Mouse (Mus musculus) adrenal gland, adult 18-20 months (tissue): Measurements from ENCODE around the gene Dtx1. TPM values are rescaled to one million over a fixed set of nuclear protein-coding genes. Genes with fewer than 3 reads are reported as not detected.

Experiments used
- DNase-seq, 2 experiments: peaks; one replicate each; pipeline ENCODE4 v3.0.0; 2021 to 2022; ENCODE audit warnings: low spot score in 2 of 2
- total RNA-seq, 2 experiments: library from RNA; stranded (reverse); gene quantifications; 1 replicate in 1 of 2; 2 replicates in 1 of 2; pipeline ENCODE4 v1.2.3; 2021

Dtx1 gene
- total RNA-seq, 2 experiments from 2014 or later: 6.0 to 12.3 TPM

DNA sequence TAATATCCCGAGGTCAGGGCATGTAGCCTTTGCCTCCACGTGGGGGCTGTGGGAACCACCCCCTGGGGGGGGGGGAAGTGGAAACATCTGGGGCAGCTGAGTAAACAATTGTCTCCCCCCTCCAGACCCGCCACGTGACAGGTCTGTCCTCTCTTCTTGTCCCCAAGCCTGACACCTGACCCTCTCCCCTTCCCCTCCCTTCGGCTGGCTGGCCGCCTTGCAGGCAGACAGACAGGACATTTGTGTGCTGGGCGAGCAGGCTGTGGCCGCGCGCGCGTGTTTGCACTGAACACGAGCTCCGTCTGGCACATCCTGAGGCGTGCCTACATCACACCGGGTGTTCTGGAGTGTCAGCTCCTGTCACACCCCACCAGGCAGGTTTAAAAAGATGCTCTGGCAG, 5.2 kb downstream of the Dtx1 start:
- DNase-seq: no peak

DNA sequence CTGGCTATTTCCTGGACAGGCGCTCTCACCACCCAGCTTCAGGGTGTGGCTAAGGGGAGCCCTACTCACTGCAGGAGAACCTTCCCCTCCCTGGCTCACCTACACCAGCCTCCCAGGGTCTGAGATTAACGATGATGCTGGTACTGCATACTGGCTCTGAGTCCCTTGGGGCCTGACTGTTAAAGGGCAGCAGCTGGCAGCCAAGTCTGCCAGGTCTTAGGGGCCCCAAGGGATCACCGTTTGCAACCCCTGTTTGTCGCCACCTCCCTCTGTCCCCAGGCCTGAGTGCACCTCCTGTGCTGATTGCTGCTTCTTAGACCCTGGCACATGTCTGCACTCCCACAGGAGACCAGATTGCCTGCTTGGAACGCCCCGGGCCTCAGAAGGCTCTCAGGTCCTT, 7.3 kb downstream of the Dtx1 start:
- DNase-seq: no peak

DNA sequence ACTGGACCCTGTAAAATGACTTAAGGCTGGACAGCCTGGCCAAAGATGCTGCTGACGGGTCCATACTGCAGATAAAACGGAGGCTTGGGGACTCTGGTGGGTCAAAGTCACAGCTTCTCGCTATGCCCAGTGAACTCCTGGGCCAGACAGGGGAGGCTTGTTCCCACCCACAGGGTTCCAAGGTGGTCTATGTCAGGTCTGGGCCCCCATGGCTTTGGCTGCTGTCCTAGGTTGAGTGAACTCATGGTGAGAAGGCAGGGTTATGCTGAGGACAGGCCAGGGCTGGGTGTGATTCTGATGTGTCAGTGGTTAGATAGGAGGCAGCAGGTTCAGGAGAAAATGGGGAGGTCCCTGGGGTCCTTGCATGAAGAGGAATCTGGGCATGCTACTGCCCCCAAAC, 8.1 kb downstream of the Dtx1 start:
- no peak for DNase-seq

DNA sequence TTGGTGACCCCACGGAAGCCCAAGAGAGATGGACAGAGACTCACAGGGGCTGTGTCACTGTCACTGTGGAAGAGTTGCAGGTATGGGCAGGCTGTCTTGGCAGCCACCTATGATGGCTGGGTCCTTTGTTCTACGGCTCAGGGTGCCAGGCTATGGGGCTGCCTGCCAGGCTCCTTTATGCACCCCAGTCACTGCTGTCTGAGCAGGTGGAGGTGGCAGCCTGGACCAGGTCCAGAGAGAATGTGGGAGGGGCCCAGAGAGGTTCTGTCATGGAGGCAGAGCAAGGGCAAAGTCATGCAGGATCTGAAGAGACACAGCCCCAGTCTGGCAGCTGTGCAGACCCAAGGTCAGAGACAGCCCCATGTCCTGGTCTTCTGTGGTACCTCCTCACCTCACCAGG, 8.8 kb downstream of the Dtx1 start:
- DNase-seq: no peak

DNA sequence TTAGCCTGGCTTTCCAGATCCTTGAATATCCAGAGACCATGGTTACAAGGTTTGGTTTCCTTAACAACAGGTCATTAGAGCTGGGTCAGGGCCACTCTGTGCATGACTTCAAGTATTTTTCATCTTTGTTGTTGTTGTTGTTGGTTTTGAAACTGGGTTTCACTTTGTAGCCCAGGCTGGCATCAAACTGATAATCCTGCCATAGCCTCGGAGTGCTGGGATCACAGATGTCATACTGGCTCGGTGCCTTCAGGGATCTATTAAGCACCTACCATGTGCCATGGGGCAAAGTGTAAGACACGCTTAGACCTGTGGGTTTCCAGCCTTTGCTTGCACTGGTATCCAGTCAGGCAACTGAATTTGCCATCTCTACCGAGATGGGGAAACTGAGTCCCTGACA, 9.3 kb downstream of the Dtx1 start:
- DNase-seq: no peak

DNA sequence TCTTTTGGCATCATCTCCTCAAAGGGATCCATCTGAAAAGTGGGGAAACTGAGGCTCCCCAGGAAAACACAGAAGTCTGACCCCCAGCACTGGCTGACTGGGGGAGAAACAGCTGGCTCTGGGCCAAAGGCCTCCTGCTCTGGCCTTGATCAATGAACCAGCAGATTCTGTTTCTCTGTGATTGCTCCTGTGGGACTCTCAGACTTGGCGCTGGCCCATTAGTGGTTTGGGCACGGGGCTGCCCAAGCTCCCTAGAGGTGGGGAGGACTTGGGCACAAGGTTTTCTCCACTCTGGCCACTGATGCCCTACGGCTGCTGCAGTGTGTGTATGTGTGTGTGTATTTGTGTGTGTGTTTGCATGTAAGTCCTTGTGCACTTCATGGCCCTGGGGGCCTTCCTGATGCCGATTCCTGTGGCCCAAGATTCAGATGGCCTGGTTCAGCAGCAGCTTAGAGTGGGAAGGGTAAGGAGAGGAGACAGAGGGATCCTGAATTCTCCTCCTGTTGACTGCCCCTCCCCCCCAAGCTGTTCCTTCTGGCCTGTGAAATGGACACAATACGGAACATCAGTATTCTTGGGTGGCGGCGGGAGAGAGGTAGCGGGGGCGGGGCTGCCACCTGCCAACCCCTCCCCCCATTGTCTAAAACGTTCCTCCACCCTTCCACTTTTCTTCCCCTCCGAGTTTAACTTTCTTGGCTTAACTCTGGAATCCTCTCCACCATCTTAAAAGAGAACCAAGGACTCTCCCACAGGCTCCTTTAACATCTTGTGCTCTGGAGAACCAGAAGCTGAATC, 10.5 kb downstream of the Dtx1 start:
- no peak for DNase-seq

DNA sequence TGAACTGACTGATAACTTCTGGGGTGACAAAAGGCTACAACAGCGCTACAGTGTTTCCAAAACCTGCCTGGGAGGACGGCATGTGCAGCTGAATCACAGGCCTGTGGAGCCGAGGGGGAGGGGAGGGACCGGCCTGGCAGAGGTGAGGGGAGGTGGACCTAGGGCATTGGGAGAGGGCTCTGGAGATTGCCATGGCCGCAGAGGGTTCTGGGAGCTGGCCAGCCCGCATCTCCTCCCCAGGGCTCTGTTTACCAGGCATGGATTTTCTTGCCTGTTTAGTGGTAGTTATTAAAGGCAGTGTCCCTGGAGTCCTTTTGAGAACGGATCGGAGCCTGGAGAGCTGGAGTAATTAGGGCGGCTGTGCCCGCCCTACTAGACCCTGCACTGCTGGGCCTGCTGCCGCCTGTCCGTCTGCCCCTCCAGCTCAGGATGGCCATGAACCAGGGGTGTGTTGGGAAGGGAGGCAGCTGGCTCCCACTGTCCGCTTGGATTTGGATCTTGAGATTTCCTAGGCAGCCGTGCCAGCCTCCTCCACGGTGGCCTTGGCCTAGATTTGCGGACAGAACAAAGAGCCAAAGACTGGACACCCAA, 12.8 kb downstream of the Dtx1 start:
- DNase-seq: peak; percentile 41 to 63

DNA sequence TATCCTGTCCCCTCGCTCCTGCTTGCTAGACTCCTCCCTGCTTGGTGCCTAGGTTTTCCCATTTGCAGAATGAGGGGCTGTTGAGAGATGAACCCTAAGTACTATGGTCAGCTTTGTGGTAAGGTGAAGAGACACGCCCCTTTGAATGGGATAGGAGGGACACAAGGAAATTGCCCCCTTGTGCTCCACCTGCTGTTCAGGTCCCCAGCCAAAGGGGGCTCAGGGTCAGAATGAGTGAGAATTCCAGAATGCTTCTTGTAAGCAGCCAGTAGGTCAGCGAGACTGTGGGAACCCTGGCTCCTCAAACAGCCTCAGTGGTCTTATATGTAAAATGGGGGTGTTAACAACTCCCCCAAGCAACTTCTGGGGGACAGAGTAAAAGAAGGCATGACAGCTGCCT, 13.5 kb downstream of the Dtx1 start:
- no peak for DNase-seq

DNA sequence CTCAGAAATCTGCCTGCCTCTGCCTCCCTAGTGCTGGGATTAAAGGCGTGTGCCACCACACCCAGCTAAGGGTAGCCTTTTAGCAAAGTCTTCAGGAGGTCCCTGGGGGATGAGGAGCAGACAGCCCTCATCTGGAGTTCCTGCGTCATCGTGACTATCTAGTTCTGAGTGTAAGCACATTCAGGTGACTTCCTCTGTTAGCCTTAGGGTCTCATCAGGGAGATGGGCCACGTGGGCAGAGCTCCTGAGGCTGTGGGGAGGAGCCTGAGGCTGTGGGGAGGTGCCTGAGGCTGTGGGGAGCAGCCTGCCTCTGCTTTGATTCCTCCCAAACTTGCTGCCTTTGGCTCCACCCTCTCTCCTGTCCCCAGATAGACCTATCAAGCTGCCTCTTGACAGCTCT, 14.9 kb downstream of the Dtx1 start:
- DNase-seq: no peak

DNA sequence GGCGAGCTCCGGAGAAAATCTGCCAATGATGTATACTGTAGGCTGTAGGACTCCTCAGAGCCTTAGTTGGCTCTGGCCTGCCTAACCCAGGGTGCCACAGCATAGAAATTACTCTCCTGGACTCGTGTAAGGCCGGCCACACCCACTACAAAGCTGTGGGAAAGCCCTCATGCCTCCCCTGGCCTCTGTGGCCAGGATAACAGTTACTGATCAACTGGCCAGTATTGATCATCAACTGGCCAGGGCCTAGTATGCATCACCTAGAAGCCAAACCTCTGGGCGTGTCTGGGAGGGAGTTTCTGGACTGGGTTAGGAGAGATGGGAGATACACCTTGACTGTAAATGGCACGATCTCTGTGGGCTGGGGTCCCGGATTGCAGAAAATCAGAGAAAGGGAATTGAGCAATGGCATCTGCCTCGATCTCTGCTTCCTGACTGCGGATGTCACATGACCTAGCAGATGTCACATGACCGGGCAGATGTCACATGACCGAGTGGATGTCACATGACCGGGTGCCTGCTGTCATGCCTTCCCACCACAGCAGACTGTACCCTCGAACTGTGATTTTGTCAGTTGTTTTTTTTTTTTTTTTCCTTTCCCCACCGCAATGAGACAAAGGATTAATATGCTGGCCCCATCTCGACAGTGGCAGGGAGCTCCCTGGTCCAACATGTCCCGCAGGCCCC, 15.5 kb downstream of the Dtx1 start:
- no peak for DNase-seq

DNA sequence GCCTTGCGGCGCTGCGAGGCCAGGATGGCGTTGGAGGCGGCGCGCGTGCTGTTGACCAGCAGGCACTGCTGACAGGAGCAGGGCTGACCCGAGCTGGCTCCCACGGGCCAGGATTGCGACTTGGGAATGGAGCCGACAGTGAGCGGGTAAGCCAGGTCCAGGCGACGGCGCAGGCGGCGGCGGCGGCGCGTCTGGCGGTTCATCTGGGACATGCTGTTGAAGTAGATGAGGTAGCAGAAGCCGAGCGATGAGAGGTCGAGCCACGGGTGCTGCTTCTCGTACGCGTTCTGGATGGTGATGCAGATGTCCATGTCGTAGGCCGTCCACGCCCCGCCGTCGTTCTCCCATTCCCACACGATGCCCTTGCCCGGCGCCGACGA, 17.0 kb downstream of the Dtx1 start:
- no peak for DNase-seq

DNA sequence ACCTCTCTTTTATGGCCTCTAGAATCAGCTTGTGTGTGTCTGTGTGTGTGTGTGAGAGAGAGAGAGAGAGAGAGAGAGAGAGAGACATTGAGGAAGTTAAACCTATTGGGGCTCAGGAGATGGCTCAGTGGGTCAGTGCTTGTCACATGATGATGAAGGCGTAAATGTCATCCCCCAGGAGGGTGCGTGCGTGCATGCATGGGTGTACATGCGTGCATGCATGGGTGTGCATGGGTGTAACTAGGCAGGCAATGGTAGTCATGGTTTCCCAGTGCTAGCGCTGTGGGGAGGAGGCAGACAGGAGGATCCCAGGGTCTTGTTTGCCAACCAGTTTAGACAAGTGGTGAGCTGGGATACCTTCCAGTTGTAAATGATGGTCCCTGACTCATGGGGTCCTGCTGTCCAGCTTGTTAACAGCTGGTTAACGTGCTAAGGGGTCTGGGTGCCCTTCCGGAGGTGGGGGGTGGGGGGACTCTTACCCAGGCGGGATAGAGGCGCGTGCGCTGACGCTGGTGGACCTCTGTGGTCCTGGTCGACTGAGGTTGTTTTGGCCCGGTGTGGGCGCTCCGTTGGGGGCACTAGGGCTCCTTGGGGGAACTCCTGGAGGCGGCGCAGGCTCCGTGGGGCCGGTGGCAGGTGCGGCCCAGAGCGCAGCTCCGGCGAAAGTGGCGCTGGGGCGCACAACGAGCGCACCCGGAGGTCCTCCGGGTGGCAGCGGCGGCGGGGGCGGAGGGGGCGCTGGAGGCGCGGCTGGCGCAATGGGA, 17.6 kb downstream of the Dtx1 start:
- DNase-seq: no peak

DNA sequence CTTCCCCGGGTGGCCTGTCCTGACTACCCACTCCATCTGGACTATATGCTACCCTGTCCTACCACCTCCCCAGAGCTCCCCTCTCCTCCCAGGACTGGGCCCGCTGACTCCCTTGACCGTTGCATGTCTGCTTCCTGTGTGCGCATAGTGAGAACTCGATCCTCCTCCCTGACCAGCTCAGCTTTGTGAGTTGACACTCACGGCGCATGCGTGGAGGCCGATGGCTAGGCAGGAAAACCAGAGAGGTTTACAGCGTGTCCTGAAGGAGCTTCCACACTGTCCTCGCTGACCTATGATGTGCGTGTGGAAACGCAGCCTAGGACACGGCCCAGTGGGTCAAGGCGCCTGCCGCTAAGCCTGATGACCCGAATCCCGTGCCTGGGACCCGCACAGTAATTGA, 19.7 kb downstream of the Dtx1 start:
- no peak for DNase-seq

DNA sequence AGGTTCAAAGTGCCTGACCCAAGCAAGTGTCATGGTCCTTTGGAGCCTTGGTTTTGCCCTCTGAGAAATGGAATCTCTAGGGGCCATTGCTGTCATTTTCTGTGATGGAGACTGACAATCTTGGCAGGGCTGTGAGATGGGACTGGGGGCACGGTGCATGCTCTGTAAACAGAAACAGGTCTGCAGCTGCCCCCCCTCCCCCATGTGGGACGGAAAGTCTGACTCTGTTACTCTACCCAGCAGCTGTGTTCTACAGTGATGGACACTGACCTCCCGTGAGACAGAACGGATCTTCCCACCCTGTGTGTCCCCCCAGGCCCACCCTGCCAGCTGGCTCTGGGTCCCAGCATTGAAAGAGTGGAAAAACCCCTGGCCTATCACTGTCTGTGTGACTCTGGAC, 21.3 kb downstream of the Dtx1 start:
- DNase-seq: no peak

DNA sequence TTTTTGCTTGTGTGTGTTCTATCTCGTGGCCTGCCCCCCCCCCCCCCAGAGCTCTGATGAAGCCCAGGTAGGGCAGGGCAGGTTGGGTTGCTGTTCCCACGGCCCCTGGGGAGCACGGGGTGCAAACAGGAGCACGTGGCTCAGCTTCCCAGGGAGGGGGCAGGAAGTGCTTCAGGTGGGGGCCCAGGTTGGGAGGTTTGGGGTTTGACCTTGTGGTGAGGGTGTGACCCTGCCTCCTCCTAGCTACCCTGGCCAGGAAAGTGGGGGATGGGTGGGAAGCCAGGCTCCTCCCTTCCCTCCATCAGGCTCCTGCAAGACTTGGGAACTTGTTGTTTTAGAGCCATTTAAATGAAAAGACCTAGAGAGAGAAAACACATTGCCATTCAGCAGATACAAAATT, 23.3 kb downstream of the Dtx1 start:
- no peak for DNase-seq

DNA sequence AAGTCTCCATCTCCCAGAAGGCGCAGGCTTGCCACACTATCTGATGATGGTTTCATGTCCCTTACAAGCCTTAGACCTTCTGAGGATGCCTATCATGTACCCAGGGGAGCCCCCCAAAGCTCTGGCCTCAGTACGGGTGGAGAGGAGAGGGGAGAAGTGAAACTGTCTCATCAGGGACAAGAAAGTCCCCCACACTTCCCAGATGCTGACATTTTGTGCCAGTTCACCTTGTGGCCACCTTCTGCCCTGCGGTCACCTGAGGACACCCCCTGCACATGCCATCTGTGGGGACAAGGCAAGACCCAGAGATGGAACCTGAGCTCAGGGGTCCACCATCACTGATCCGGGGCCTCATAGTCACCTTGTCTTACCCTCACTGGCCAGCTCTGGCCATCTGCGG, 23.8 kb downstream of the Dtx1 start:
- no peak for DNase-seq

DNA sequence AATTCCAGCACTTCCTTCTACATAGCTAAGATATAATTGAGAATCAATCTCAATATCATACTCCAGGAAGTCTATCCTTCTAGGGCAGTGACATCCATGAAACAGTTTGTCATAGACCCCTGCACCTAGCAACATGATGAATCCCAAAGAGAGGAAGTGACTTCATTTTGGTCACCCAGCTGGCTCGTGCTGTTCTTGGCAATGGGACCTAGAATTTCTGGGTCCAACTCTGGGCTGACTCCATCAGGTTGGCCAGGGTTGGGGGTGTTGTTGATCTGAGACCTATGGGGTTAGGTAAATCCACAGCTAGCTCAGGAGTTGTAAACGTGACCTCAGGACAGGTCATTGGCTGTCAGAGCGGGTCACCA, 24.3 kb downstream of the Dtx1 start:
- no peak for DNase-seq

DNA sequence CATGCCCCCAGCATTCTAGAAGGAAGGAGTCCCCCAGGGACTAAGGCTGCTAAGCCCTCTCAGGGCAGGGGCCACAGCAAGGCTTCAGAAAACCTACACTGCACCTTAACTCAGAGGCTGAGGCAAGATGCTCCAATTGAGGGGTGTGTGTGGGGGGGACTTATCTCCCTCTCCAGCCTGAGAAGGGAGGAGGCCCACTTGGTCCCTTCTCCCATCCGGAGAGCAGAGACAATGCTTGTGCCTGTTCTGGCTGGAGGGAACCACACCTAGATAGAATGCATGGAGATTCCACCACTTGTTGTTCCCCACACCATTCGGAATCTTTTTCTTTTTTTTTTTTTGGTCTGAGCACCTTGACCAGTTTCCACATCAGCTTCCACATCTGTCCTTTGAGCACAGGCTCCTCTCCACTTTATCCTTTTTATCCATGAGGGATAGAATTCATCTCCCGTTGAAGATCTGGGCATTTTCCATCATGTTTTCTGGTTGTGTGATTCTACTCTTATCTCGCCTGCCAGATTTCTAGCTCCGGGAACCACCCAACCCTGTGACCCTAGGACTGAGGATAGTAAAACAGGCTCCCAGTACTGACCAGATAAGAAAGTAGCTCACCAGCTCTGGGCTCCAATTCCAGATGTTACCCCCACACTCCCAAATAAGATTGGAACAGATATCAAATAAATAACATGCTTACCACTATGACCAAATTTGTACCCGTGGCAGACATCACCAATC, 24.8 kb downstream of the Dtx1 start:
- DNase-seq: no peak

DNA sequence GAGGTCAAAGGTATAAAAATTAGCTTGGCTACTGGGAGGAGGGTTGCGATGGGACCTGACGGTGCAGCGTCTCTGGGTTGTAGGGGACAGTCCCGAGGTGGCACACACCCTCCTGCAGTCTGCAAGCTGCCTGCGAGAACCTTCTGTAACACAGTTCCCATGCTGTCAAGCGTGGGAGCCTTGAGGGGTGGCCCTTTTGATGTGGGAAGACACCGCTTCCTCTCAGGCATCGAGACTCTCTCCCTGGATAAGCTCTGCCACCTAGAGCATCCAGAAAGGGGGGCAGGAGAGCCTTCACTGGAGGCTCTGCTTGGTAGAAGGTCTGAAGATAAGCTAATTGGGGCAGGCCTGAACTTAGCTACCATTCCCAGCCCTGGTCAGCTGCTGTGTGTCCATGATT, 26.0 kb downstream of the Dtx1 start:
- DNase-seq: no peak

DNA sequence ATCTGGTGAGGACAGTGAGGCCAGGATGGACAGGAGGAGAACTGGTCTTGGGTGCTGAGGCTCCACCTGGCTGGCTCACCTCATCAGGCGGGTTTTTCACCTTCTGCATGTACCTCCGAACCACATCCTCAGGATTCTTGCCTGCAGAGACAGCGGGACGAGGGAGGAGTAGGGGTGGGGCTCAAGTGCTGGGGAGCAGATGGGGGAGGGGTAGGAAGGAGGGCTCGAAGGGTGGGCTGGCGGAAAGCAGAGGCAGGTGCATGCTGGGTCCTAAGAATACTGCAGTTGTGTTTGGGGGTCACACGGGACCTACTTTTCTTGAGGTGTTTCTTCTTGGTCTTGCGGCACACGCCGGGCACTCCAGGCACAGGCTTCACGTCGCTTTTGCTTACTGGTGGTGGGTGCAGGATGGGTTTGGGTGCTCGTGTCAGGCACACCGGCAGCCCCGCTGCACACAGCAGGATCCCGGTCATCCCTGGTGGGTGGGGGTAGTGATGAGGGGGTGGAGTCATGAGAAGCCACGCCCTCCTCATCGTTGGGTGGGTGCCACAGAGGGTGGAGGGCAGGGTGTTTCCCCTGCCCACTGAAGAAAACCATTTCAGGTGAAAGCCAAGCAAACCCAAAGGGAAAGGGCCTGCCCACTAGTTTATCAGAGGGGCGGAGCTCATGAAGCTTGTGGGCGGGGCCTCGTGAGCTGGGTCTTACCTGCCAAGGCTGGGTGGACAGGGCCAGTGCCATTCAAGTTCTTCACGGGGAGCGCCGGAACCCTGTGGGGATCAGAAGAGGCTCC, 28.6 kb downstream of the Dtx1 start:
- no peak for DNase-seq
